Mouse (Mus musculus) hindbrain, embryonic 10.5 days (tissue): ENCODE results near the gene Ppp3cb. TPM values are rescaled to one million over a fixed set of nuclear protein-coding genes. Genes with fewer than 3 reads are reported as not detected.

Experiments used
- DNase-seq: peaks from one replicate; pipeline ENCODE4 v3.0.0-alpha.2; 2017; ENCODE audit warnings: low spot score
- H3K27ac ChIP-seq: fragments of 300-500 bp; sonication (generic); 2 replicates; pipeline ENCODE4 v1.5.1; 2016; ENCODE audit warnings: mild to moderate bottlenecking, moderate library complexity
- H3K27me3 ChIP-seq: fragments of 300-500 bp; sonication (generic); 2 replicates; pipeline ENCODE4 v1.6.1; 2016; ENCODE audit warnings: mild to moderate bottlenecking; ENCODE audit not compliant: poor library complexity, insufficient read depth, severe bottlenecking
- H3K36me3 ChIP-seq: fragments of 300-500 bp; sonication (generic); 2 replicates; pipeline ENCODE4 v1.6.1; 2016; ENCODE audit warnings: mild to moderate bottlenecking, moderate library complexity
- H3K4me1 ChIP-seq: fragments of 300-500 bp; sonication (generic); replicated peaks from 2 replicates; pipeline ENCODE4 v1.6.1; 2016; ENCODE audit warnings: mild to moderate bottlenecking
- H3K4me3 ChIP-seq: fragments of 300-500 bp; sonication (generic); 2 replicates; pipeline ENCODE4 v1.5.1; 2016; ENCODE audit warnings: mild to moderate bottlenecking, moderate library complexity
- H3K9me3 ChIP-seq: fragments of 300-500 bp; sonication (generic); 2 replicates; pipeline ENCODE4 v1.6.1; 2016; ENCODE audit warnings: mild to moderate bottlenecking, moderate library complexity
- WGBS: fragments of 180-500 bp; shearing (Covaris S2); methylation state at CpG from one replicate; pipeline ENCODE4 v1.1.7; 2016; 5-methylcytosine and 5-hydroxymethylcytosine counted together
- polyA plus RNA-seq: library from polyadenylated mRNA; unstranded; fragments of >200 nt; fragmentation: Nextera tagmentation; extraction: Ambion mirVana; gene quantifications from 2 replicates; pipeline ENCODE4 v1.2.1, GENCODE M21; 2016

Ppp3cb gene
- polyA plus RNA-seq, 1 experiment from 2014 or later = 39.7 TPM

DNA sequence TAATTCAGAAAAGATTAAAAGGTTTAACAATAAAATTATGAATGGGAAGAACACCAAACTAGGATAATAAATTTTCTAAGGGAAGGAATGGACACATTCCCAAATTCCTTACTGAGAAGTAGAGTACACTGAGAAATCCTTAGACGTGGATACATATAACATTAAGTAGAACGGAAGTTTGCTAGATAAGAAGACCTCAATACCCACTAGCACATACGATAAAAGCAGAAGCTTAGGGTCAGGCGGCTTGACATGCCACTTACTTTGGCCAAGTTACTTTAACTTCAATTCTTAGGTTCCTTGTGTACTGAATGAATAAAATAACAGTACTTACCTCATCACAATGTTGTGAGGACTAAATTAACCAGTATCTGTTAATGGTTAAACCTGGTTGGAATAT, 16.7 kb downstream of the Ppp3cb start:
- Histone ChIP-seq H3K27me3 (no peaks in the 10 kb centered on the region), H3K27ac (no peak overlapping the region), H3K4me1 (no peaks in the 10 kb centered on the region), H3K9me3 (no peaks in the 10 kb centered on the region), H3K4me3 (no peak overlapping the region), H3K36me3 (peaks cover 47% of the 10 kb centered on the region)
- DNase-seq = no peak
- WGBS = 92% methylated on average over 4 of the region's 4 CpGs

DNA sequence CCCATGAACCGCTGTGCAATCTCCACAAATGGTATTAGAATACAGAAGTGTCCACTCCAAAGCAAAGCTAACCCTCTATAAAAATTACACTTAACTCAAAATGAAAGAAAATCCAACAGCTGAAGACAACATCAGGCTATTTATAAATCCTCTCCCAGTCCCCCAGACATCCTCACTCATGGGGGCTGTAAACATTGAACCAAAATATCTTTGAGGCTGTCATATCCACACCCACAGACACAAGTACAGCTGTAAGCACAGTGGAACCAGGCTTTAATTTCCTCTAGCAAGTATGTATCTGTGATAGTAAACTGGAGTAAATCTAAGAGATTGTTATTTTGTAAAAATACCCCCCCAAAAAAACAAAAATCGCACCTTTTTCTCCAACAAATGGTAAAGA, 26.2 kb downstream of the Ppp3cb start:
- Histone ChIP-seq H3K9me3 (no peaks in the 10 kb centered on the region), H3K4me1 (no peaks in the 10 kb centered on the region), H3K4me3 (no peak overlapping the region), H3K27me3 (no peaks in the 10 kb centered on the region), H3K36me3 (peaks cover 83% of the 10 kb centered on the region), H3K27ac (no peak overlapping the region)
- DNase-seq = no peak
- 97% methylated on average over 2 of the region's 2 CpGs for WGBS

DNA sequence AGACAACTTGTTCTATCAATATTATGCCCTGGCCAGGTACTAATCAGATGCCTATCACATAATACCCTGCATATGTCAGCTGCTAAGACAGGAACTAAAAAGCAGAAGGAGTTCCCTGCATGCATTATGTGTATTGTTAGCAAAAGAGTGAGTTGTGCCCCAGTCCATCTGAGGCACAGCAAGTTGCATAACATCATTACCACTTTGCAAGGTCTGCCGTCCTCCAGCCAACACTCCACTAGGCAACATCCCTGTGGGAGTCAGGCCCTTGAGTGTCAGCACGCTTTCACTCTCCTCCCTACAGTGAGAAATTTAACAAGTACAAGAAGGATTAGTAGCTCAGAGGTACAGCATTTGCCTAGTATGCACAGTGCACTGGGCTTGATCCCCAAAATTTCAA, 37.9 kb downstream of the Ppp3cb start:
- Histone ChIP-seq H3K4me1 (no peaks in the 10 kb centered on the region), H3K4me3 (no peak overlapping the region), H3K27me3 (no peaks in the 10 kb centered on the region), H3K27ac (no peak overlapping the region), H3K36me3 (peaks cover 56% of the 10 kb centered on the region), H3K9me3 (no peaks in the 10 kb centered on the region)
- 80% methylated on average over 2 of the region's 2 CpGs for WGBS
- no peak for DNase-seq

DNA sequence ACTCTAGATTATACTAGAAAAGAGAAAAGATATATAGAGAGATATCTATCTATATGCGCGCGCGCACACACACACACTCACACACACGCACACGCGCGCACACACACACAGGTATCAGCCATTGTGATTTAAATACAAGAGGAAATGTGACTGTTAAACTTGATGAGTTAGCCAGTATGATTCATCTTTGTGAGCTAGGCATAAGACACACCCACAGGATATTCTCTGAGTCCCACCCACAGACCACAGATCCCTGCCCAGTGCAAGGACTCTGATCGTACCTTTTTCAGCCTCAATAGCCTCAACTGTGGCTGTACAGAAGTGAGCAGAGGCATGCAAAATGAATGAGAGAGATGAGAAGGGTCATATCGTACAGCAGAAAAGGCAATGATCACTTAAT, 43.4 kb downstream of the Ppp3cb start:
- Histone ChIP-seq H3K4me1 (no peaks in the 10 kb centered on the region), H3K27me3 (no peaks in the 10 kb centered on the region), H3K36me3 (peaks cover 61% of the 10 kb centered on the region), H3K27ac (no peak overlapping the region), H3K4me3 (no peak overlapping the region), H3K9me3 (no peaks in the 10 kb centered on the region)
- 97% methylated on average over 10 of the region's 10 CpGs for WGBS
- no peak for DNase-seq

DNA sequence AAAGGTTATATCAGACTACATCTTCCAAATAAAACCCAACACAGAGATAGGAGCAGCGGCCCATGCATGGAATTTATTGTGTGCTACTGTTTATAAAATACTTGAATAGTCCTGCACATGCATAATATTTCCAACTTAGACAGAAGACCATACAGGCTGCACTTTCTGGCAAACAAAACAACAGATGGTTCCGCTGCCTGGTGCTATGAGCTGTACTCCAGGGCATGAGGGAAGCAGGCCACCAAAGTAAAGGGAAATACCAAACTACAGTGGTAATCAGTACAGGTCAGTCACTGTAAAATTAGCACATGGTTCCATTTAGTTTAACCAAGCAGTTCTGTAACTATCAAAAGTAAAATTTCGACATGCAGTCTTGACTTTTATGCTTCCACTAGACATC, 46.4 kb downstream of the Ppp3cb start:
- no peaks in the 10 kb centered on the region for H3K27me3 ChIP-seq
- H3K4me1 ChIP-seq = no peaks in the 10 kb centered on the region
- no peak overlapping the region for H3K4me3 ChIP-seq
- DNase-seq = no peak
- peaks cover 66% of the 10 kb centered on the region for H3K36me3 ChIP-seq
- 92% methylated on average over 3 of the region's 3 CpGs for WGBS
- no peaks in the 10 kb centered on the region for H3K9me3 ChIP-seq
- no peak overlapping the region for H3K27ac ChIP-seq

DNA sequence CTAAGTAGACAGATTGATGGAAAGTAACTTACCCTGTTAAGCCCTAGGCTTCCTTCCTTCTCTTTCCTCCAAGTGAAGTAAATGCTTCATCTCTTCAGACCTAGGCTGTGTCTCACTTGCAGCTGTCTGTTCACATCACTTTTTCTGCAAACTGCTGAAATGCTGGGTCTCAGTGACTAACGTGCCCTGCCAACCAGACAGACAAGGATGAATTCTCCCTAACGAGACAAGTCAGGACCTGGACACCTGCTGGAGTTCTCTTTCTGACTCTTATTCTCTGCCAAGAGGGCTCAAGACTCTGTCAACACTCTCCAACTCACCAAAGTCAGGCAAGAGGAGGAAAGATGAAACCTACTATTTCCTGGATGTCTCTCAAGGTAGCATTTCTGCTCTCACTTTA, 49.8 kb downstream of the Ppp3cb start, which contains the start of gene Mss51:
Gene Mss51, minus strand, starts transcription at position 299 of the 400 bp plus-strand sequence.
- no peaks in the 10 kb centered on the region for H3K4me1 ChIP-seq
- H3K4me3 ChIP-seq = no peak within 1 kb of the TSS
- H3K9me3 ChIP-seq = no peaks in the 10 kb centered on the region
- H3K36me3 ChIP-seq = peaks cover 70% of the 10 kb centered on the region
- 81% methylated on average over 2 of the region's 2 CpGs for WGBS
- H3K27me3 ChIP-seq = no peaks in the 10 kb centered on the region
- no peak within 1 kb of the TSS for H3K27ac ChIP-seq
- no peak for DNase-seq

DNA sequence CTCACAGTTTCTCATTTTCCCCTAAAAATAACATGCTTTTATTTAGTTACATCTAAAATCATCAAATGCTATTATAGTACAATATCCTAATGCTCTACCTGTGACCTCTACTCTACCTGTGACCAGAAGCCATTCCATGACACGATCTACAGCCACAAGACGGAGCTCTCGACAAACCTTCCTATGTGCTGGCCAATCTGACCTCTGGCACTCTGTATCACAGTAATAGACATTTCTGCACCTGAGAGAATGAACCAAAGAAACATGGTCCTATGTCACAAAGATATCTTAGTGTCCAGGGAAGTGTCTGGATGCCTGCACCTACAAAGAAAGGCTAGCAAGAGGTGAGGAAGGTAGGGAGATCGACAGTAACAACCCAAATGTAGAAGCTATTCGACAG, 60.3 kb downstream of the Ppp3cb start:
- WGBS = 95% methylated on average over 5 of the region's 5 CpGs
- no peaks in the 10 kb centered on the region for H3K4me1 ChIP-seq
- no peak overlapping the region for H3K4me3 ChIP-seq
- no peaks in the 10 kb centered on the region for H3K27me3 ChIP-seq
- DNase-seq = no peak
- peaks cover 58% of the 10 kb centered on the region for H3K36me3 ChIP-seq
- no peaks in the 10 kb centered on the region for H3K9me3 ChIP-seq
- H3K27ac ChIP-seq = no peak overlapping the region

DNA sequence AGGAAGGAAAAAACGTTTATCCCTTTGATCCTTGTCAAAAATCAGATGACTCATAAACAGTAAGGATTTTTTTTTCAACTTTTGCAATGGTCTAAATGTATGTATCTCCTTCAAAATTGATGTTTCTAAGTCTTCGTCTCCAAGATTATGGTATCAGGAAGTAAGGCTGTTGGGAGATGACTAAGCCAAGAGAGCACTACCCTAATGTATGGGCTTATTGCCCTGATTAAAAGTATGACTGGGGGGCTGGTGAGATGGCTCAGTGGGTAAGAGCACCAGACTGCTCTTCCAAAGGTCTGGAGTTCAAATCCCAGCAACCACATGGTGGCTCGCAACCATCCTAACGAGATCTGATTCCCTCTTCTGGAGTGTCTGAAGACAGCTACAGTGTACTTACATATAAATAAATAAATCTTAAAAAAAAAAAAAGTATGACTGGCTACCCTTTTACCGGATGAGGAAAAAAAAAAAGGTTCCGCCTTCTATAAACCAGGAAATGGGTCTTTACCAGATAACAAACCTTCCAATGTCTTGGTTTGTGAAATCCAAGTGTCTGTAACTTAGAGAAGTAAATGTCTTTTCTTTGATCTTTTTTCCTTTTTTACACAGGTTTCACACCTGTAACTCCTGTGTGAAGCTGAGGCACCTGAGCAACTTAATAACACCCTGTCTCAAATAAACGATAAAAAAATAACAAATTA, 64.2 kb downstream of the Ppp3cb start:
- no peaks in the 10 kb centered on the region for H3K9me3 ChIP-seq
- H3K36me3 ChIP-seq = peaks cover 35% of the 10 kb centered on the region
- H3K27ac ChIP-seq = no peak overlapping the region
- H3K4me1 ChIP-seq = peaks cover 20% of the 10 kb centered on the region
- H3K27me3 ChIP-seq = peaks cover 12% of the 10 kb centered on the region
- DNase-seq = no peak
- no peak overlapping the region for H3K4me3 ChIP-seq
- WGBS = 88% methylated on average over 7 of the region's 7 CpGs

DNA sequence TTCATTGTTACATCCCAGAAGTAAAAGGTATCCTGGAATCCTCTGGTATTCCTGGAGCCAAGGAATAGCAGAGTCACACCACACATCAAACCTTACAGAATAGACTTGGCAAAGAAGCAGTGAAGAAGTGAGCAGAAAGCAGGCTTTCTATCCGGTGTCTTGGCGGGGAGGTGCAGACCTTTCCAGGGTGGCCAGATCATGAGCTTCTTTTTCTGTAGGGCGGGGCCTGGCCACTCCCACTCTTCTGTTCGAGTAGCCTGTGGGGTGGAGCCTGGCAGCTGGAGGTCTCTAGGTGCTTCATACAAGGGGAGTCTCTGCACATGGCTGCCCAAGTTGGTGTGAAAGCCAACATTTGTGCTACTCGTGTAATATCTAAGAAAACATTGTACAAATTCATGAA, 65.2 kb downstream of the Ppp3cb start:
- no peak overlapping the region for H3K27ac ChIP-seq
- H3K4me1 ChIP-seq = peaks cover 20% of the 10 kb centered on the region
- no peak for DNase-seq
- WGBS = 22% methylated on average over 5 of the region's 5 CpGs
- peaks cover 12% of the 10 kb centered on the region for H3K27me3 ChIP-seq
- H3K4me3 ChIP-seq = no peak overlapping the region
- H3K36me3 ChIP-seq = peaks cover 25% of the 10 kb centered on the region
- no peaks in the 10 kb centered on the region for H3K9me3 ChIP-seq

DNA sequence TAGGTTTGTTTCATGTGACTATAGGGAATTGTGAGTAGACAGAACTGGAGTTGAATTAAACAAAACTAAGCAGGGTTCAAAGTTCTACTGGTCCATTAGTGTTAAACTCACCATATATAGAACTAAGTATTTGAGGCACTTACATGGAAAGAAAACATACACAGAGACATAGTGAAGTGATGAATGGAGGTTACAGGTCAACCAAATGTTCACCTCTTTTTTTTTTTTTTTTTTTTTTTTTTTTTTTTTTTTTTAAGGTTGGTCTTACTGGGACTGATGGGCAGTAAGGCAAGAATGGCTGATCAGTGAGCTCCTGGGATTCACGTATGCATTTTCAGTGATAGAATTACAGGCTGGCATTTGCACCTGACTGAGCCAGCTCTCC, 66.2 kb downstream of the Ppp3cb start:
- Histone ChIP-seq H3K9me3 (no peaks in the 10 kb centered on the region), H3K4me1 (peaks cover 20% of the 10 kb centered on the region), H3K27ac (peak overlapping the region; percentile 79; the same call in 1 of the 2 replicates), H3K4me3 (peak overlapping the region; percentile 78), H3K27me3 (peaks cover 12% of the 10 kb centered on the region), H3K36me3 (peaks cover 21% of the 10 kb centered on the region)
- no peak for DNase-seq
- 67% methylated on average over 1 of the region's 1 CpGs for WGBS

DNA sequence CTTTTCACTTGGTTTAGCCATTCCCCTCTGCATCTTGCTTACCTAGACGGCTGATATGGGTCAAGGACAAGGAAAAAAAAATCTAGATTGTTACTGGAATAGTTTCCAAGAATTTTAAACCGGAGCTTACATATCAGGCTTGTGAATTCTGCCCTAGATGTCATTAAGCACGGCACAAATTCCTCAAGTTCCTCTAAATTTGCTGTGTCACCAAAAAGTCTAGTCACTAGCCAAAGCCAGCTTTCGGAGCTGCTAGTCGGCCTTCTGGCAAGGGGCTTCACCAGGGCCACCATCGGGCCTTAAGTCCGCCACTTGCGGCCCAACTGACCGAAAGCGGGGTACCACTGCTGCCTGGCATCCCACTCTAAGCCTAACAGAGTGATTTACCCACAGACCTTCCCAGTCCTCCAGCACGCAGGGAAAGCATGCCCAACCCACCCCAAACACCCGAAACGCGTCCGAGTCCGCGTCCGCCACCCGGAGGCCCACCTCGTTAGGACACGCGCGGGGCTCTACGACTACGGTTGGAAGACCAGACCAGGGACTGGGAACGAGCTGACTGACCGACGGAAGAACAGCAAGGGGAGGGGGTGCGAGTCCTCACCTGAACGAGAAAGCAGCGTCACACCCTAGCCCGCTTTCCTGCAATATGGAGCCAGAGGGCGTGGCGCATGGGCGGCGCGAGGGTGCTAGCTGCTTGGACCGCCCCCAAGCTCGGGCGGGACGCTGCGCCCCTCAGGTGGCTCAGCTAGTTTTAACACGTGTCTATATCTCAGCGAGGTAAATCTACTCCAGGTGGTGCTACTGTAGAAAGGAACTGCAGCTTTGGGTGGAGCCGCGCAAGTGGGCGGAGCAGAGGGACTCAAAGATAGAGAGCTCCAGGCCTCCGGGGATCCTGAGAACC, 66.8 kb downstream of the Ppp3cb start, which contains the start of gene Anxa7:
Gene Anxa7, minus strand, starts transcription at position 843 of the 904 bp plus-strand sequence.
- H3K36me3 ChIP-seq = peaks cover 14% of the 10 kb centered on the region
- H3K4me3 ChIP-seq = peak within 1 kb of the TSS; percentile 78
- peaks cover 12% of the 10 kb centered on the region for H3K27me3 ChIP-seq
- H3K4me1 ChIP-seq = peaks cover 20% of the 10 kb centered on the region
- 2% methylated on average over 48 of the region's 48 CpGs for whole genome bisulfite sequencing
- peak within 1 kb of the TSS; percentile 79 for H3K27ac ChIP-seq
- no peaks in the 10 kb centered on the region for H3K9me3 ChIP-seq
- peak; percentile 69 for DNase-seq

DNA sequence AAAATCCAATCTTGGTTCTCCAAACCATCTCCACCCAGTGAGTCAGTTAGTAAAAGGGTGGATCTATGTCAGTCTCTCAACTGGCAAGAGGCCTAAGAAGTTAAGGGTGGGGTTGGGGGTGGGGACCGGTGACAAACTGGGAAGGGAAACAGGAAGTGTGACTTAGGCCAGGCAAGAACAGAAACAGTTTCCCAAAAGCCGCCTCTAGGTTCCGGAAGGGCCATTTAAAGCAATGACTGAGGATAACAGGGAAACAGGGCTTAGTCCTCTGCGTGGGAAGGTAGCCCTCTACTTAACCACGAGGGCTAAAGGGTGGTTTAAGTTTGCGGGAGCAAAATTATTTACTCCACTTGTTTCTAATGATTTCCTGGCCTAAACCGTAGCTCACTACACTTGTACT, 67.6 kb downstream of the Ppp3cb start:
- peaks cover 7% of the 10 kb centered on the region for H3K36me3 ChIP-seq
- H3K4me1 ChIP-seq = peaks cover 20% of the 10 kb centered on the region
- peaks cover 12% of the 10 kb centered on the region for H3K27me3 ChIP-seq
- H3K9me3 ChIP-seq = no peaks in the 10 kb centered on the region
- peak overlapping the region; percentile 78 for H3K4me3 ChIP-seq
- 25% methylated on average over 7 of the region's 7 CpGs for WGBS
- peak overlapping the region; percentile 79; the same call in 1 of the 2 replicates for H3K27ac ChIP-seq
- no peak for DNase-seq

DNA sequence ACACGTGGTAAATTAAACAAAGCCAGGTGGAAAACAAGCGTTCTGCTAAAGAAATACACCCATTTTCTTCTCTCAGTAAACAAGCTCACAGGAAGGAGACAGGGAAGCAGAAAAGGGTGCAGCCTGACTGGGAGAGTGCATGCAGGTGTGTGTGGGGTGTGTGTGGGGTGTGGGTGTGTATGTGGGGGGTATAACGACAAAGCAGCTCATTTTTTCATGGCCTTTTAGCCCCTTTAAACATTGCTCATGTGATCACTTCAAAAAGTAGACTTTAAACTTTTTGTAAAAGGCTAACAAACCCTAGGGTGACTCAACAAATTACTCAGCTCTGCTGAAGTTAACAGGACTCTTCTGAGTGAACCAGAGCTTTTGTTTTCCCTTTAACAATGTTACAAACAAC, 68.0 kb downstream of the Ppp3cb start:
- Histone ChIP-seq H3K4me3 (peak overlapping the region; percentile 78), H3K27ac (no peak overlapping the region), H3K9me3 (no peaks in the 10 kb centered on the region), H3K4me1 (peaks cover 20% of the 10 kb centered on the region), H3K27me3 (peaks cover 12% of the 10 kb centered on the region), H3K36me3 (peaks cover 3% of the 10 kb centered on the region)
- DNase-seq = no peak
- WGBS = 60% methylated on average over 3 of the region's 3 CpGs
